Mouse (Mus musculus) C2C12 (cell line): ENCODE measurements around the gene Gm11011.

Source experiments
- CEBPB ChIP-seq: IDR thresholded peaks from one replicate; pipeline ENCODE4 v1.6.1; 2011; ENCODE audit warnings: low read depth, mild to moderate bottlenecking, control low read depth, moderate library complexity
- CTCF ChIP-seq: IDR thresholded peaks from one replicate; pipeline ENCODE4 v1.5.1; 2011; ENCODE audit not compliant: control insufficient read depth, insufficient read depth, insufficient read length
- FOSL1 ChIP-seq: IDR thresholded peaks from one replicate; pipeline ENCODE4 v1.8.0; 2011; ENCODE audit warnings: mild to moderate bottlenecking, low read length; ENCODE audit not compliant: poor library complexity, insufficient read depth, severe bottlenecking
- MAX ChIP-seq: IDR thresholded peaks from one replicate; pipeline ENCODE4 v1.6.1; 2011; ENCODE audit warnings: mild to moderate bottlenecking, control low read depth
- MYOD1 ChIP-seq: IDR thresholded peaks from one replicate; pipeline ENCODE4 v1.6.1; 2011; ENCODE audit warnings: low read depth; ENCODE audit not compliant: control insufficient read depth, insufficient read length
- USF1 ChIP-seq: IDR thresholded peaks from one replicate; pipeline ENCODE4 v1.6.1; 2011; ENCODE audit warnings: low read depth, mild to moderate bottlenecking, control low read depth, moderate library complexity

- no peak for TF ChIP-seq CTCF
- no peak for TF ChIP-seq MYOD1
- no peak for TF ChIP-seq USF1
- TF ChIP-seq CEBPB = no peak
- TF ChIP-seq FOSL1 = no peak
- TF ChIP-seq MAX = no peak
These were observed 47.3 kb upstream of the Gm11011 start for GRCm38 (mm10) chr2:169634619-169635382.
